Mouse (Mus musculus): ENCODE measurements around the gene Clgn. TPM values are rescaled to one million over a fixed set of nuclear protein-coding genes. Genes with fewer than 3 reads are reported as not detected.

Gene Clgn
- polyA plus RNA-seq (2015; fragmentation: Nextera tagmentation; extraction: Ambion mirVana), result 0.23 and 0.33 TPM in 2 replicates

GRCm38 (mm10) chr8:83389316-83390005, at the start of gene Clgn:
Clgn (plus strand) TSS chr8:83389867.
- H3K9ac ChIP-seq (ENCODE audit: low read depth, low read length), result peak within 1 kb of the TSS; percentile 65

GRCm38 (mm10) chr8:83342076-83342475, 47.6 kb upstream of the Clgn start:
- H3K4me3 ChIP-seq (ENCODE audit: low read length), result no peak overlapping the region
- H3K4me2 ChIP-seq (ENCODE audit: low read depth, low read length), result no peak overlapping the region
- no peak overlapping the region for H3K27ac ChIP-seq (ENCODE audit: low read length)
- ATAC-seq, result no peak
- 90% methylated on average over 3 of the region's 3 CpGs for WGBS
- no peaks in the 10 kb centered on the region for H3K9me3 ChIP-seq (ENCODE audit: control insufficient read depth, low read length)
- no peaks in the 10 kb centered on the region for H3K36me3 ChIP-seq (ENCODE audit: control insufficient read depth, insufficient read depth, low read length)
- no peaks in the 10 kb centered on the region for H3K4me1 ChIP-seq (ENCODE audit: control insufficient read depth, insufficient read depth, low read length)
- H3K27me3 ChIP-seq (replicated peaks; ENCODE audit: control insufficient read depth, insufficient read depth, low read length), result no peaks in the 10 kb centered on the region
- H3K9ac ChIP-seq (ENCODE audit: low read depth, low read length), result no peak overlapping the region

More at GRCm38 (mm10) chr8:83389316-83390005, at the start of gene Clgn:
- Histone ChIP-seq H3K4me1 (ENCODE audit: control insufficient read depth, insufficient read depth, low read length) (0 out of 2 replicates have a peak, but pooled peaks cover 3% of the 10 kb centered on the region), H3K9me3 (ENCODE audit: control insufficient read depth, low read length) (no peaks in the 10 kb centered on the region), H3K36me3 (ENCODE audit: control insufficient read depth, insufficient read depth, low read length) (no peaks in the 10 kb centered on the region), H3K27ac (ENCODE audit: low read length) (no peak within 1 kb of the TSS), H3K27me3 (replicated peaks; ENCODE audit: control insufficient read depth, insufficient read depth, low read length) (peaks cover 13% of the 10 kb centered on the region), H3K4me3 (ENCODE audit: low read length) (peak within 1 kb of the TSS; percentile 51), H3K4me2 (ENCODE audit: low read depth, low read length) (peak within 1 kb of the TSS; percentile 77)
- peak; percentile 59 for ATAC-seq
- WGBS, result 4% methylated on average over 41 of the region's 41 CpGs

GRCm38 (mm10) chr8:83342693-83343092, 47.0 kb upstream of the Clgn start:
- H3K27ac ChIP-seq (ENCODE audit: low read length), result no peak overlapping the region
- H3K27me3 ChIP-seq (replicated peaks; ENCODE audit: control insufficient read depth, insufficient read depth, low read length), result no peaks in the 10 kb centered on the region
- no peak overlapping the region for H3K4me2 ChIP-seq (ENCODE audit: low read depth, low read length)
- H3K4me1 ChIP-seq (ENCODE audit: control insufficient read depth, insufficient read depth, low read length), result no peaks in the 10 kb centered on the region
- H3K9ac ChIP-seq (ENCODE audit: low read depth, low read length), result no peak overlapping the region
- H3K36me3 ChIP-seq (ENCODE audit: control insufficient read depth, insufficient read depth, low read length), result no peaks in the 10 kb centered on the region
- no peaks in the 10 kb centered on the region for H3K9me3 ChIP-seq (ENCODE audit: control insufficient read depth, low read length)
- no peak for ATAC-seq
- H3K4me3 ChIP-seq (ENCODE audit: low read length), result no peak overlapping the region

- no peaks in the 10 kb centered on the region for H3K4me1 ChIP-seq (ENCODE audit: control insufficient read depth, insufficient read depth, low read length)
- no peak within 1 kb of the TSS for H3K9ac ChIP-seq (ENCODE audit: low read depth, low read length)
- H3K4me2 ChIP-seq (ENCODE audit: low read depth, low read length), result no peak within 1 kb of the TSS
- H3K4me3 ChIP-seq (ENCODE audit: low read length), result no peak within 1 kb of the TSS
- no peaks in the 10 kb centered on the region for H3K36me3 ChIP-seq (ENCODE audit: control insufficient read depth, insufficient read depth, low read length)
- no peaks in the 10 kb centered on the region for H3K27me3 ChIP-seq (replicated peaks; ENCODE audit: control insufficient read depth, insufficient read depth, low read length)
- 80% methylated on average over 17 of the region's 18 CpGs for WGBS
- ATAC-seq, result no peak
- H3K9me3 ChIP-seq (ENCODE audit: control insufficient read depth, low read length), result no peaks in the 10 kb centered on the region
- H3K27ac ChIP-seq (ENCODE audit: low read length), result no peak within 1 kb of the TSS
These were observed 41.4 kb upstream of the Clgn start, which contains the start of gene Mgat4d for GRCm38 (mm10) chr8:83348263-83348662. Mgat4d (plus strand) TSS chr8:83348471.

DNA sequence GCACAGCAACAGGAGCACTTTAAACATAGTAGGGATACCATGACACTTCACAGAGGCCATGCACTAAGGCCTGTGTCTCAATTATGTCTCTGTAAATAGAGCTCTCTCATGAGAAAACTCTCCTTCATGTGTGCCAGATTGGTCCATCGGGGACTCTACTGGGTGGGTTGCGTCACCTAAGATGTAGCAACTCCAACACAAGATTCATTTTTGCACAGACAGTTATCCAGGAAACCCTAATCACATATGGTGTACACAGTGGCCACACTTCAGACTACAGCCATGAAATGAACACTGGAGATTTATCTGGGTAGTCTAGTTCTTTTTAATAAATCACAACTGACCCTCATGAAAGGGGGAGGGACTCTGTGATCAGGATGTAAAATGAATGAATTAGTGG, 38.4 kb upstream of the Clgn start:
- no peak overlapping the region for H3K9ac ChIP-seq (ENCODE audit: low read depth, low read length)
- 95% methylated on average over 2 of the region's 2 CpGs for WGBS
- no peak overlapping the region for H3K4me3 ChIP-seq (ENCODE audit: low read length)
- no peaks in the 10 kb centered on the region for H3K36me3 ChIP-seq (ENCODE audit: control insufficient read depth, insufficient read depth, low read length)
- H3K27me3 ChIP-seq (replicated peaks; ENCODE audit: control insufficient read depth, insufficient read depth, low read length), result no peaks in the 10 kb centered on the region
- no peaks in the 10 kb centered on the region for H3K9me3 ChIP-seq (ENCODE audit: control insufficient read depth, low read length)
- H3K4me1 ChIP-seq (ENCODE audit: control insufficient read depth, insufficient read depth, low read length), result no peaks in the 10 kb centered on the region
- no peak overlapping the region for H3K27ac ChIP-seq (ENCODE audit: low read length)
- H3K4me2 ChIP-seq (ENCODE audit: low read depth, low read length), result no peak overlapping the region
- no peak for ATAC-seq

DNA sequence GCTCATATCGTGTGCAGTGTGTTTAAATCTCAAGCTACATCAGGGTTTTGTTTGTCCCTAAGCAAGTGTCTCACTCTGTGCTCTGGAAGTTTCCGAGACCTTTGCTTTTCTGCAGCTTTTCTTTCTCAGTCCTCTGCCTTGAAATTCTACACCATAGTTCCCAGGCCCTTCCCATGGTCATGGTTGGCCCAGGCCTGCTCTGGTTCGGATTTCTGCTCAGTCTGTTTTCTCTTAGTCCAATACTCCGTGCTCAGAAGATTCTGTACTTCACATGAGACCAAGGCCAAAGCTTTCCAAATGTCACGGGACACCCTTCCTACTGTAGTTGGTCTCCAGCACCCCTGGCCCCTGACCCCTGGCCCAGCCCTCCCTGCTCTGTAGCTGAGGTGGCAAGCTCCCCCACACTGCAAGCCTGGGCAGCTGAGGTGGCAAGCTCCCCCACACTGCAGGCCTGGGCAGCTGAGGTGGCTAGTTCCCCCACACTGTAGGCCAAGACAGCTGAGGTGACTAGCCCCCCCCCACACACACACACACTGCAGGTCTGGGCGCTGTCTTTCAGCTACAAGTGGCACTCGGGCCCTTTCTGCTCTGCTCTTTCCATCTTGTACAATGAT, 26.4 kb upstream of the Clgn start:
- H3K27ac ChIP-seq (ENCODE audit: low read length), result no peak overlapping the region
- ATAC-seq, result no peak
- WGBS, result 67% methylated on average over 7 of the region's 7 CpGs

DNA sequence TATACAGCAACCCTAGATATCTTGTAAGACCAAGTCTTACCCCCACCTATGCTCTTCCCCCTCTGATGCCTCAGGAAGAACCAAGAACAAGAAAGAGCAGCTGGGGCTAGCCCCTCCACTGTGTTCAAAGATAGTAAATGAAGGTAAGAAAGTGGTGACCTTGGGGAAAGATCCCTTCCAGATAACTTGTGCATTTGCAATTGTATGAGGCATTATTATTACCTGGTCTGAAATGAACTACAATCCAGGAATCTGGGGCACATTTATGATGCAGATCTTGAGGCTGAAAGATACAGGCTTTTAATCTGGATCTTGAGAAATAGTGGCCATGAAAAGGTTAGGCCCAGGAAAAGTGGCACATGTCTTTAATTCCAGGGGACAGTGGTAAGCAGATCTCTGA, 12.4 kb upstream of the Clgn start:
- no peak overlapping the region for H3K9ac ChIP-seq (ENCODE audit: low read depth, low read length)

More for the DNA sequence above, 26.4 kb upstream of the Clgn start:
- Histone ChIP-seq H3K36me3 (ENCODE audit: control insufficient read depth, insufficient read depth, low read length) (no peaks in the 10 kb centered on the region), H3K9me3 (ENCODE audit: control insufficient read depth, low read length) (no peaks in the 10 kb centered on the region), H3K9ac (ENCODE audit: low read depth, low read length) (no peak overlapping the region), H3K27me3 (replicated peaks; ENCODE audit: control insufficient read depth, insufficient read depth, low read length) (no peaks in the 10 kb centered on the region), H3K4me3 (ENCODE audit: low read length) (no peak overlapping the region), H3K4me2 (ENCODE audit: low read depth, low read length) (no peak overlapping the region), H3K4me1 (ENCODE audit: control insufficient read depth, insufficient read depth, low read length) (no peaks in the 10 kb centered on the region)

GRCm38 (mm10) chr8:83380141-83380540, 9.5 kb upstream of the Clgn start:
- H3K9ac ChIP-seq (ENCODE audit: low read depth, low read length), result no peak overlapping the region
- no peaks in the 10 kb centered on the region for H3K36me3 ChIP-seq (ENCODE audit: control insufficient read depth, insufficient read depth, low read length)
- no peak overlapping the region for H3K4me3 ChIP-seq (ENCODE audit: low read length)
- WGBS, result 46% methylated on average over 4 of the region's 4 CpGs
- H3K4me1 ChIP-seq (ENCODE audit: control insufficient read depth, insufficient read depth, low read length), result no peaks in the 10 kb centered on the region
- no peaks in the 10 kb centered on the region for H3K27me3 ChIP-seq (replicated peaks; ENCODE audit: control insufficient read depth, insufficient read depth, low read length)
- ATAC-seq, result no peak
- no peaks in the 10 kb centered on the region for H3K9me3 ChIP-seq (ENCODE audit: control insufficient read depth, low read length)
- H3K27ac ChIP-seq (ENCODE audit: low read length), result no peak overlapping the region
- no peak overlapping the region for H3K4me2 ChIP-seq (ENCODE audit: low read depth, low read length)

More for the DNA sequence above, 12.4 kb upstream of the Clgn start:
- Histone ChIP-seq H3K4me1 (ENCODE audit: control insufficient read depth, insufficient read depth, low read length) (no peaks in the 10 kb centered on the region), H3K27me3 (replicated peaks; ENCODE audit: control insufficient read depth, insufficient read depth, low read length) (no peaks in the 10 kb centered on the region), H3K4me2 (ENCODE audit: low read depth, low read length) (no peak overlapping the region), H3K9me3 (ENCODE audit: control insufficient read depth, low read length) (no peaks in the 10 kb centered on the region), H3K4me3 (ENCODE audit: low read length) (no peak overlapping the region), H3K36me3 (ENCODE audit: control insufficient read depth, insufficient read depth, low read length) (no peaks in the 10 kb centered on the region), H3K27ac (ENCODE audit: low read length) (no peak overlapping the region)
- ATAC-seq, result no peak

- Histone ChIP-seq H3K4me3 (ENCODE audit: low read length) (no peak overlapping the region), H3K4me2 (ENCODE audit: low read depth, low read length) (no peak overlapping the region), H3K9ac (ENCODE audit: low read depth, low read length) (no peak overlapping the region), H3K27ac (ENCODE audit: low read length) (no peak overlapping the region), H3K9me3 (ENCODE audit: control insufficient read depth, low read length) (no peaks in the 10 kb centered on the region), H3K4me1 (ENCODE audit: control insufficient read depth, insufficient read depth, low read length) (no peaks in the 10 kb centered on the region), H3K36me3 (ENCODE audit: control insufficient read depth, insufficient read depth, low read length) (no peaks in the 10 kb centered on the region), H3K27me3 (replicated peaks; ENCODE audit: control insufficient read depth, insufficient read depth, low read length) (no peaks in the 10 kb centered on the region)
- no peak for ATAC-seq
- WGBS, result 84% methylated on average over 2 of the region's 2 CpGs
These were observed 8.7 kb upstream of the Clgn start for GRCm38 (mm10) chr8:83381016-83381415.
